Mouse (Mus musculus): Measurements from ENCODE around the gene Ctps.
"Not testable (repeated sequence)": the region's sequence is repeated elsewhere in the genome, so short reads cannot be mapped to it uniquely, and the experiment has no call there.

The Ctps gene

GRCm38 (mm10) chr4:120569486-120570437 is at the start of gene Ctps:
TSS of gene Ctps (minus strand) at chr4:120570276.
- DNase-seq = peak; percentile 97

- DNase-seq = peak; percentile 22
These were observed 46.3 kb upstream of the Ctps start for GRCm38 (mm10) chr4:120616199-120617025.

- DNase-seq = peak; percentile 82
These were observed 45.5 kb upstream of the Ctps start for GRCm38 (mm10) chr4:120615528-120616081.

- DNase-seq = no peak
These were observed 44.6 kb upstream of the Ctps start for GRCm38 (mm10) chr4:120614644-120615043.

- DNase-seq = peak; percentile 81
These were observed 43.7 kb upstream of the Ctps start for GRCm38 (mm10) chr4:120613691-120614329.

- DNase-seq = peak; percentile 51
These were observed 42.4 kb upstream of the Ctps start for GRCm38 (mm10) chr4:120612304-120613080.

- no peak for DNase-seq
These were observed 40.9 kb upstream of the Ctps start for GRCm38 (mm10) chr4:120611005-120611404.

GRCm38 (mm10) chr4:120606941-120607340 is 36.9 kb upstream of the Ctps start:
- peak; percentile 77 for DNase-seq

- DNase-seq = no peak
These were observed 32.6 kb upstream of the Ctps start for GRCm38 (mm10) chr4:120602669-120603068.

- no peak for DNase-seq
These were observed 31.7 kb upstream of the Ctps start for GRCm38 (mm10) chr4:120601774-120602173.

GRCm38 (mm10) chr4:120598922-120599321 is 28.8 kb upstream of the Ctps start:
- DNase-seq = no peak

GRCm38 (mm10) chr4:120596210-120596609 is 26.1 kb upstream of the Ctps start:
- not testable (repeated sequence) for DNase-seq

- no peak for DNase-seq
These were observed 20.9 kb upstream of the Ctps start for GRCm38 (mm10) chr4:120590973-120591372.

GRCm38 (mm10) chr4:120589815-120590422 is 19.8 kb upstream of the Ctps start:
- DNase-seq = peak; percentile 89

GRCm38 (mm10) chr4:120589070-120589469 is 19.0 kb upstream of the Ctps start:
- DNase-seq = no peak

- no peak for DNase-seq
These were observed 18.4 kb upstream of the Ctps start, which contains the start of gene Gm8439 for GRCm38 (mm10) chr4:120588445-120588844. TSS of gene Gm8439 (plus strand) at chr4:120588745.

- DNase-seq = peak; percentile 70
These were observed 16.9 kb upstream of the Ctps start for GRCm38 (mm10) chr4:120586986-120587385.

- no peak for DNase-seq
These were observed 11.6 kb upstream of the Ctps start for GRCm38 (mm10) chr4:120581711-120582110.

- no peak for DNase-seq
These were observed 10.8 kb upstream of the Ctps start for GRCm38 (mm10) chr4:120580894-120581293.

- DNase-seq = no peak
These were observed 1.6 kb upstream of the Ctps start for GRCm38 (mm10) chr4:120571691-120572090.

- no peak for DNase-seq
These were observed 991 bp upstream of the Ctps start for GRCm38 (mm10) chr4:120571070-120571464.
